Mouse (Mus musculus) cerebellum, postnatal 10 days (tissue): Measurements from ENCODE around the gene Nr3c2.

Source experiments
- DNase-seq, 2 experiments: peaks; one replicate each; pipeline ENCODE4 v3.0.0; 2021; ENCODE audit warnings: mixed read lengths in 2 of 2

Nr3c2 gene

DNA sequence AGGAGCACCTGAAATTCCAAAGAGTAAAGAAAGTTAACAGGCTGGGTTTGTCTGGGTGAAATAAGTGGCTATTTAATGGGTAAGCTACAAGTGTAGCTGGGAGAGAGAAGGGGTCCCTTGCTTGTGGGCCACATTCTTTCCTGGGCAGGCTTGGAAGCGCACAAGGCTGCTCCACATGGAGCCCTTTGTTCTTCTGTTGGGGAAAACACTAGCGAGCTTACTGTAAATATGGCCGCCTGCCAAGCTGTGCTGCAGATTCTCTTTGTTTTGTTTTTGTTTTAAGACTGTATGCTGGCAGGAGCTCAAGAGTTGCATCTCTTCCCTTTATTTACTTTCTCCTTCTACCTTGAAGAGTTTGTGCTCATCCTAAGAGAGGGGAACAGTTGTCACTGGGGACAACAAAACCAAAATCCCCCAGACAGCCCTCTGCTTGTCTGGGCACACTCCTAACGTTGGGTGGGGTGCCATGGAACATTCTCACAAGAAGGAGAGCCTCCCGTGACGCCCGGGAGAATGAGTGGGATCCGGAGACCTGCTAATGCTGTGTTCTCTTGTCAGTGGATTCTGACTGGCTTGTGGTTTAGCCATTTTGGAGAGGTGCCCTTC, 73.8 kb downstream of the Nr3c2 start:
- peak; percentile 30 to 37 for DNase-seq

DNA sequence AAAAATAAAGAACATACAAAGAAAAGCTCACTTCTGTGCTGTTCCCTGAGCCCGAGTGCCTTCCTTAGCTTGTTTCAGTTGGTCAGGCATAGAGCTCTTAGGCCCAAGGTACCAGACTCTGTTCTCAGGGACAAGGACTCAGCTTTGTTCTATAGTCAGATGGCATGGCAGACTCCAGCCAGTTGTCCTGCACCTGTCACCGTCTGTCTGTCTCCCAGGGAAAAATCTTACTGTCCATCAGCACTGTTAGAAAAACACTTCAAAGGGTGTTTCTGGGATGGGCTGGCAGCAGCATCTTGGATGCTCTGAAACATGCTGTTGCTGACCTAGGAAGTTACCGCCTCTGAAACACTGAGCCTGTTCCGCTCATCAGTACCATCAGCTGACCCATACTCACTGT, 78.7 kb downstream of the Nr3c2 start:
- no peak for DNase-seq

DNA sequence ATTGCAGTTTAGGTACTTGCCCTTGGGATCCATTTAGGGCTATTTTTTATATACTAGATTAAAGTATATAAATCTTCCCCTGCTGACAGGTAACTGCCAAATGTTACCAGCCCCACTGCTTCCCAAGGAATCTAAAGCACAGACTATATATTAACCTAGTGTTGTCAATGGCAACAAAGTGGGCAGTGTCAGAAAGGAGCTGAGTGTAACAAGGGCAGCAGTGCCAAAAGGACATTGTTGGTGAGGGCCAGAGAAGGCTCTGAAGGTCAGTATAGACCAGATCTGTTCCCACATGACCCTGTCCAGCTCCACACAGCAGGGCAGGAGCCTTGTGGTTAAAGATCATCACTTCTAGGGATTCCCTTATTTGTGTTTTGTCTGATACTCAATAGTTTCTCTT, 84.8 kb downstream of the Nr3c2 start:
- no peak for DNase-seq

DNA sequence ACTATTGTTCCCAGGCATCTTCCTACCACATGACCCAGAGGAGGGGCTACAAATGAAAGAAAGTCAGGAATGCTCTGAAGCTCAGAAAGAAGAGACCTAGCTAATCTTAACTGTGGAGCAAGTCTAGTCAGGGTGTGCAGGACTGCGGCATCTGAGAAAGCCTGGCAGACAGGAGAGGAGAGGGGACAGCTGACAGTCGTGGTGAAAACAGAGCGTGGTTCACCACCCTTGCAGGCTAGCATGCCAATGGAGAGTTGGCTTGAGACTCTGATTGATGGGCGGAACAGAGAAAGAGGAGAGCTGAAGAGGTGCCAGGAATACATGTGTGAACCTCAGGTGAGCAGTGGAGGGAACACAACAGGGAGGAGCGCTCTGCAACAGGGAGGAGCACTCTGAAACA, 85.6 kb downstream of the Nr3c2 start:
- peak; percentile 3 to 13 for DNase-seq

DNA sequence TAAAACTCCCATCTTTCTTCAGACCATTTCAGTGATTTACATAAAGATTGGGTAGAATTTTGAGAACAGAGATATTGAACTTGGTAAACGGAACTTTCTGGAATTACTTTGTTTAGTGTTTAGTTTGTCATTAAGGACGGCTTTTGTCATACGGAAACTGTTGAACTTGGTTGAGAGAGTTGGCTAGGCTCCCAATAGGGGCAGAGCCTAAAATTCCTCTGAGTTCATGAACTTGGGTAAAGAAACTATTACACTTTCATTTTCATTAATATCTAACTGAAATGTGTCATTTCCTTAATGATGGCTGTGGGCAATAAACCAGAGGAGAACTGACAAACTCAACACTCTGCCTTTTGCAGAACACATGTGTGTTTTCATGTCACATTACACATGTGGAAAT, 88.6 kb downstream of the Nr3c2 start:
- no peak for DNase-seq

DNA sequence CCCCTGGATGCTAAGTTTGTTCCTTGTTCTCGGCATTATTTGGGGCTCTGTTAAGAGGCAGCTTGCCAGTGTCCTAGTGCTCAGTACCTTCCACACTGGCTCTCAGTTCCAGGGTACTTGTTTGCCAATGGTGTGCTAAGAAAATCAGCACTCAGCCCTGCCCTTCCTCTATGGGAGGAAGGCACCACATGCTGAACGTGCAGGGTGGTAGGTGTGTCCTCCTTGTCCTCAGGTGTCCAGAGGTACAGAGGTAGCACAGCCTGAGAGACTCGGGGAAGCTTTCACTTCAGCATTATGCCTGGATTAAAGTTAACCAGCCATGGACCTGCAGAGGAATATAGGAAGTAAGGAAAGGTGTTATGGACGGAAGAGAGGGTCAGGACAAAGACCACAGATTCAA, 99.0 kb downstream of the Nr3c2 start:
- DNase-seq: no peak

DNA sequence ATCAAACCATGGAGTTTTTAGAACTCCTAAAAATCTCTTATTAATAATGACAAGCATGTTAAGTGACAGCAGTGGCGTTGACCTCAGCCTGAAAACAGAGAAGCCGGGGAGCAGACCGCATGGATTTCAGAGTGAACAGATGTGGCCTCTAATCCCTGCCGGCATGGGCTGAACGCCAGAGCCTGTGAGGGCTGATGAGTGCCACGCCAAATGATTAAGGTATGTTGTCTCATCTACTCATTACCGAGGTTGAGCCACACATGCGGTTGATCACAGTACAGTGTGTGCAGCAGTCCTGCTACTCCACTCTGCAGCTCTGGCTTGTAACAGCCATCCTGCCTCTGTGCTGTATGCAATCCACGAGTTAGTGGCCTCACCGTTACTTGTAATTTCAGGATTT, 110.2 kb downstream of the Nr3c2 start:
- peak; percentile 71 to 83 for DNase-seq

DNA sequence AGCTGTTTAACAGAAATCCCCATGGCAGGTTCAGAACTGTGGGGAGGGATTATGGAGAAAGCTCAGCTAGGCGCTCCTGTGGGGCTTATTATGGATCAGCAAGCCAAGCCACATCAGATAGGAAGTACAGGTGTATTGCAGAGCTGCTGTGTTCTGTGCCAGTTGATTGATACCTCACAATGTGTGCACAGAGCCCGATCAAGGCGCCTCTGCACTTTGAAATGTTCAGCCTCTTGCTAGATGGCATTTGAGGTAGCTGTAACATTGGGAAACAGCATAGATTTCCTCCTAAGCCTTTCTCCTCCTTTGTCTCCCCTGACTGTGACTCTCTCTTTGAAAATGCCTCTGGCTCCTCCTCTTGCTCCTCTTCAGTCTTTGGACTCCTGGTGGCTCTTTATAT, 112.7 kb downstream of the Nr3c2 start:
- DNase-seq: no peak

DNA sequence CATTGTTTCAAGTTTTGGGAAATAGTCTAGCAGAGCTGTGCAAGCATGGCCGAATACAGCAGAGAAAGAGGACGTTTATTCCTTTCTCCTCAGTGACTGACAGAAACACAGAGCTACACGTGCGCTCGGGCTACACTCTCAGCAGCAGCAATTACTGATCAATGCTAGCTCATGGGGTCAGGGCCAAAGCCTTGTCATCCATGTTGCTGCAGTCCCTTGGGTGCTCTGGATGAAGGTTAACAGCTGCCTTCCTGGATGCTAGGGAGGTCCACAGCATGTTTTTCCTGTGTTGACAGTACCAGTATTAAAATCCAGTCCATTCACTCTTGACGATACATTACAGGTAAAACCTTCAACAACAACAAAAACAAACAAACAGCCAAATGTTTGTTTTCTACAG, 113.4 kb downstream of the Nr3c2 start:
- DNase-seq: no peak

DNA sequence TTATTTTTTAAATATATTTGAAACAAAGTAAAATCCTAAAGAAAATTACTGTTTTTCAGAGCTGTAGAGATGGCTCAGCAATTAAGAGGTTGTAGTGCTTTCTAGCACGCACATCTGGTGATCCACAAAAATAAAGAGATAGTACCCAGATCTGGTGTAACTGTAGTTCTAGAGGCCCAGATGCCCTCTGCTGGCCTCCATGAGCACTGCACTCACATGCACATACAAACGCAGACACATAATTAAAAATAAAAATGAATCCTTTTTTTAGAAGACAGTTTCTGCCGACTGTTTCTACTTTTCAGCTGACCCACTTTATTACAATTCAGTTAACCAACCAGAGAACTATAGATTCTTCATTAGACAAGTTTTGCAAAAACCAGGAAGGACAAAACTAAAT, 117.5 kb downstream of the Nr3c2 start:
- DNase-seq: peak in 1 of 2 experiments; percentile 5

DNA sequence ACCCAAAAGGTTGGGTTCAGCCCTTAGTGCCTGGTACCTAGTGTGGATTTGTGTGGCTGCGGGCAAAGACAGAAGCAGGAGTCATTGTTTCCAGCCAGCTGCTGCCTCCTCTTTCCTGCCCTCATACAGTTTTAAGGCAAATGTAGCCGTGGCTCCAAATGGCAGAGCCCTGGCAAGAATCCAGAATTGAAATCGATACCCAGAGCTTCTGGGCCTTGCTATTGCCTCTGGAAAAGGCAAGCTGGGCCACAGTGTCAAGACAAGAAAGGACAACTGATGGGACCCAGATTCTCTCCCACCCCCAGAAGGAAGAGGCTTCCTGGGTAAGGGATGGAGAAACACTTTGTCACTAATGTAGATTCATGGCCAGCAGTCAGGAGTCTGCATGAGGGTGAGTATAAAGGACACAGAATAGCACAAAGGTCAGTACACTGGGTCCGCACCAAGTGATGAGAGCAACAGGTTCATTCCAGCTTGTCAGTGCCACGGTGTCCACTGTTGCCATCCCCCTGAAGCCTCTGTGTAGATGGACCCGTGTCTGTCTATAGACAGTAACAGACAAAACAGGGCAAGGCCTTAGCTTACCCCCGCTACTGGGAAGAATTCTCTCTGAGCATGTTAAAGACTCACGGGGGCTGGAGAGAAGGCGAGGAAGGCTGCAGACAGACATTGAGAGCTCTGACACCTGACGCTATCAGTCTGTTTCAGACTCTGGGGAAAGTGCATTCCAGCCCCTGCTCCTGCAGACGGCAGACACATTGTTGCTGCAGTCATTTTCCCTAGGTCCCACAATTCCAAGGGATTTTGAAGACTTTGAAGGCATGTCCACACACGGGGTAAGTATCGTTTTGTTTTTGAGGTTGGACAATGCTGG, 124.8 kb downstream of the Nr3c2 start:
- no peak for DNase-seq

DNA sequence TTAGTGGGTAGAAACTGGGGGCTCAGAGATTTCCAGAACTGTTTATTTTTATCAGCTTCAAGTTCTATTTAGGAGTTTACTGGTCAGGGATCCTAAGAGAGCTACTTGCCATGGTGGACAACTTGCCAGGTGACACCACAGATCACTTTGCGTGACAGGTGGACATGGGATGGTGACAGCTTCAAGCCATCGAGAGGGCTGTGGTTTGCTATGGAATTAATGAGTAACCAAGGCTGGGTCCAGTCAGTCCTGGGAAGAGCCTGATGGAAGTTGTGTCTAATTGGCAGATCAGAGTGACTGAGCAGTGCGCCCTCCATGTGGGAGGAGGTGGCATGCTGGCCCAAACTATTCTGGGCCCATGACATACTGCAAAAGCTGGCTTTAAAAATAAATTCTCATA, 132.0 kb downstream of the Nr3c2 start:
- no peak for DNase-seq

DNA sequence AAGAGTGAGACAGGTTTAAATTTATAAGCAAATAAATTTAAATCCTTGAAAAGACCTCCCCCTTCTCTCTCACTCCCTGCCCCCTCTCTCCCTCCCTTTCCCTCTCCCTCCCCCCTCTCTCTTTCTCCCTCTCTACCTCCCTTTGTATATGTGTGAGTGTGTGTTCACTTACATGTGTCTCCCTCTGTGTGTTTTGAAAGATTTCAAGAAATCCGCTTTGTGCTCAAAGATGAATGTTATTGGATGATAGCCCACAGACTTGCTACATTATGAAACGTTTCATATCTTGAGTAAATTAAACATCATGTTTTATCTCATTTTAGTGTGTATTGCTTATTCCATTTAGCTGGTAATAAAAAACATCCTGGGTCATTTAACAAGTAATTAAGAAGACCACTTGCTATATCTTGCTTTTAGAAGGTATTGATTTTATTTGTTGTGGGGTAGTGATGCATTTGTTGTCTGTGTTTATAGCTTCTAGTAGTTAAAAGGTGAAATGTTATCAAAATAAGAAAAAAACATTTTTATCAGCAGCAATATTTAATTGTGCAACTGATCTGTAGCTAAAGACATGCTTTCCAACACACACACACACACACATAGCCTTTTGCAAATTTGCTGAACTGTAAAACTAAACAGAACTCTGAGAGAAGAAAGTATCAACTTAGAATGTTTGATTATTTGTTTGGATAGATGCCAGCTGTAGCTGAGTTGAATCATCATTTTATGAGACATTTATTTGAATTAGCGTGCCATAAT, 134.6 kb downstream of the Nr3c2 start:
- DNase-seq: no peak

DNA sequence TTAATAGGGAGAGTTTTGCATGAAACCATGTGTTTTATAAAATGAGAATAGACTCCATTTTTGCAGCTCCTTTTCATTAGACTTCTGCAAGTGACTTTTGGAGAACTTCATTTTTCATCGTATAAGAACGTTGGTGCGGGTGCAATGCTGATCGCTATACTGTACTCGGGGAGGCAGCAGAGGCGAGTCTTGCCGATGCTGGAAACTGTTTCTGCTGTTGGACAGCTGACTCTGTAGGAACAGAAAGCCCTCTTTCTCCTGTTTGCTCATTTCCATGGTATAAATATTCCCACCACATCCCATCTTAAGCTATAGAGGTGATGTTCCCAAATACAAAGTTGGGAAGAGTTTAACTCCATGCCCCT, 135.2 kb downstream of the Nr3c2 start:
- no peak for DNase-seq

DNA sequence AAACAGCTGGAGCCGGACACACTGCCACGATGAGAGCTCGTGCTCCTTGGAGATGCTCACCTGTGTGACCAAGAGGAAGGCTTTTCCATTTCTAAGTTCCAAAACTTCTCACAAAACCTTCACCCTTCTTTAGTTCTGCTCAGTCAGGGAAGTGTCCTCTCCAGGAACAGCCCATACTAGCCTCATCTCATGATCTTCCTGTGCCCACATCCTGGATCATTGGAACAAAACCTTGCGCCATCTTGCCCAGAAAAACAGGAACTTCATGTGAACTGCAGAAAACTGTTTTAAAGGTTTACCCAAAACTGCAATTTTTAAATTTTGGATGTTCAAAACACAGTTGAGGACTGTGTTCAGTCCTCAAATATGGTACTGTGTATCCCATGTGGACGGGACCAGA, 142.0 kb downstream of the Nr3c2 start:
- DNase-seq: no peak

DNA sequence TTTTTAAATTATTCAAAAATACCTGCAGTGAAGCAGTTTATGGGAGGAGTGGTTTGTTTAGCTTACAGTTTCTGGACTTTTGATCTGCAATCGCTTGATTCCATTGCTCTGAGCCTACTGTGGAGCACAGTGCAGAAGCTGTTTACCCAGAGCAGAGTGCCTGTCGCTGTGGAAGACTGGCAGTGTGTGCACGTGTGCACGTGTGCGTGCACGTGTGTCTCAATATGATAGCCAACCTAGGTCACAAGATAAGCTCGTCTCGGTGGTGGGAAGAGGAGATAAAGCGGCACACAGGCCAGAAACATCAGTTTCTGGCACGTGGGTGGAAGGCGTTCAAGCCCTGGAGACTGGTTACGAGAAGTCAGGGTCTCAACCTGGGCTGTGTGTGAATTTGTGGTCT, 145.6 kb downstream of the Nr3c2 start:
- DNase-seq: no peak

DNA sequence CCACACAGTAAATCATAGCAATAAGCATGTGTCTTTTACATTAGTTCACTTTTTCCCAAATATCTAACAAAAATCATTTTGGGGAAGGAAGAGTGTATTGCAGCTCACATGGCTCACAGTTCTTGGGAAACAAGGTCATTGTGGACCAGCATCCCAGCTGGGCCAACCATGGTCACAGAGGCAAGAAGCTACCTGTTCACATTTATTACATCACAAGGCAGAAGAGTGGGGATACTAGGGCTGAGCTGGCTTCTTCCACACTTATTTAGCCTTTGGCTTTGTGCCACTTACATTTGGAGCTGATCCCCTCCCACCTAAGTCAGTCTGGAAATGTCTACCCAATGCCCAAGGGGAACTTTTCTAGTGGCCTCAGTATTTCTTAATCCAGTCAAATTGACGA, 146.5 kb downstream of the Nr3c2 start:
- peak in 1 of 2 experiments; percentile 7 for DNase-seq

DNA sequence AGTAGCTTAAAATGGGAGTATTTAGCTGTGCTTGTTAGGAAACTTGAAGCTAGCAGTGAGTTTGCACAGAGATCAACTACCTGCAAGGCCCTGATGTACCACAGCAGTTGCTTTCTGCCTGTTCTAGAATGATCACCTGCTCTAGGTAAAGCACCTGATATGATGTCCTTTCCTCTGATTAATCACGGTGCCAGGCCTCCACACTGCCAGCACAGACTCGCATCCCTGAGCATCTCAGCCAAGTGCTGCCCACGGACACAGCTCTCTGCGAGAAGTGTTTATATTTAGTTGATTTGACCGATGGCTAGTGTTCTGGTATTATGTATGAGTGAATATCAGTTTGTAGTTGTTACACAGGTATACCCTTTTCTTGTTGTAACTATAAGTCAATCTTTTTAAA, 147.0 kb downstream of the Nr3c2 start:
- DNase-seq: peak; percentile 5 to 11

DNA sequence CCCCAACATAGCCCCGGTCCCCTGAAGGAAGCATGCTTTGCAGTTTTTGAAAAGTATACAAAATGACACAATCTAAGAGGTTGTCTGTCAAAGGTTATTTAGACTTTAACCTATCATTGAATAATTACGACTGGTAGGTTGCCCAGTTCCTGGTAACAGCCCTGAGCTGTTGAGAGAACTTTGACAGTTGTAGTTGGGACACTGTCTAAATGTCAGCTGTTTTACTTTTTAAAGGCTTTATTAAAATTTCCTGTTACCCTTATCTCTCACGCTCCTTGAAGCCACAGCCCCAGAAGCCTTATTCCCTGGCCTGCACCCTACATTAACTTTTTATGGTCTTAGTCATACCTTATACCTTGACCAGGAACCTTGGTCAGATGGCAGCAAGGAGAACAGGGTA, 147.5 kb downstream of the Nr3c2 start:
- DNase-seq: no peak

DNA sequence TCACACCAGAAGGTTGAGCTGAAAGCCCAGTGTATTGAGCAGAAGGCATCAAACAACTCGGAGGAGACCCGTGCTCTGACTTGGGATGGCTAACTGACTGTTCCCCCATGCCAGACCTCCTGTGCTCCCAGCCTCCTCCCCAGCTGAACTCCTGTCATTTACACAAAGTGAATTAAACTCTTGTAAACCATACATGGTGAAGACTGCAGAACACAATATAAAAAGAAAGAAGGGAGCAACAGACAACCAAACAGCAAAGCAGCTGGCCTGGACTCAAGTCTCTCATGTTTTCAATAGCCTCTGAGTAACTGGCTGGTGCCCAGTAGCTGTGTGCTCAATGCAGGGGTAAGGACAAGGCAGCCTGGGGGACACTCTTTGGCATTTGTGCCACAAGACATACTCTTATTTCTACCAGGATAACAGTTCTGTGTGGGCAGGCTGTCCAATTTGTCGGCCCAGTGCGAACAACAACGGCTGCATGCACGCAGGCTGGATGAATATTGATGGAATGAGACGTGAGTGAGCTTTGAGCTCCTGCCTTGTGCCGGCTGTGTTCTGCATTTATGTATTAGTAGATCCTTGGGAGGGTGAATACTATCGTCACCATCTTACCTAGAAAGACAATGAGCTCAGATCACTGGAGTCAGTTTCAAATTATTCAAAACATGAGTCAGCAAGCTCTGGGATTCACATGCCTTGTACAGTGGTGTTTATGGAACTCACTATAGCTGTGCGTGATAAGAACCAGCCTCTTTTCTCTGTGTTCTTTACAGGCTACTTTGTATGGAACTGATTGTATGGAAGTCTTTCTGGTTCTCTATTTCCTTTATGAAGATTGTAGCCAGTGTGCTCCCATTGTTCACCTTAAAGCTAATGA, 152.4 kb downstream of the Nr3c2 start:
- DNase-seq: peak; percentile 15 to 44

DNA sequence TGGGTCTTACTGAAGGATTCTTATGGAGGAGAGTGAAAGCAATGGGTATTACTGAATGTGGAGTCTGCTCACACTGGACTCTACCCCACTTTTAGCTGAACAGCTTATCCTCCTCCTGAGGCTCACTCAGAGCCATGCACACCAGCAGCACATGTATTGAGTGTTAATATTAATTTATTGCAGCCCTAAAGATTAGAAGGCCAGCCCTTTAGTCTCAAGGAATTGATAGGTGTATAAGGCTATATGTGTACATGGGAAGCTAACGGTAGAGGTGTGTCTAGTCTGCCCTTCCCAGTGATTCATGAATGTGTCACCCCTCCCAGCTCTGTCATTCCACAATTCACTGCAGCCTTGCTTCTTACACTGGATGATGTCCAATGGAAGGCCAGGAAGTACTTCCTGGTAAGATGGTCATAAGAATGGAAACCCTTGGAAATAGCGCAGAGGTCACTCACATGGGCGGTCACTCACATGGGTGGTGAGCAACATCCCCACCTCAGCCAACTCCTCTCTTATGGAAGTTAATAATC, 156.3 kb downstream of the Nr3c2 start:
- no peak for DNase-seq

DNA sequence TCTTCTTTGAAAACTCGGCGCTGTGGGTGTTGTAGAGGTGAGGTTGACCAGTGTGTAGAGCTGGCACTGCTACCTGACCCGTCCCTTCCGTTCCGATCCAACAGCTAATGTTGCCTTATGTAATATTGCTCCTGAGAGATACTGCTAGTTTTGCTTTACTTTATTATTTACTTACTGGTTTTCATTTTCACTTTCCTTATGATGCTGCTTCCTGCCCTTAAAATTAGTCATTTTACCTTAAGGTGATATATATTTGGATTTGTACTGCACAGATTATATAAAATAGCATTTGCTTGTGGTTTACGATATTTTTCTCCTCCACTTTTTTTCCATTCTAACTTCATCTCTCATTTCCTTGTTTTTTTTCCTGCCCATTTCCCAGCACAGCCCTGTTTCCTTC, 157.6 kb downstream of the Nr3c2 start:
- no peak for DNase-seq

DNA sequence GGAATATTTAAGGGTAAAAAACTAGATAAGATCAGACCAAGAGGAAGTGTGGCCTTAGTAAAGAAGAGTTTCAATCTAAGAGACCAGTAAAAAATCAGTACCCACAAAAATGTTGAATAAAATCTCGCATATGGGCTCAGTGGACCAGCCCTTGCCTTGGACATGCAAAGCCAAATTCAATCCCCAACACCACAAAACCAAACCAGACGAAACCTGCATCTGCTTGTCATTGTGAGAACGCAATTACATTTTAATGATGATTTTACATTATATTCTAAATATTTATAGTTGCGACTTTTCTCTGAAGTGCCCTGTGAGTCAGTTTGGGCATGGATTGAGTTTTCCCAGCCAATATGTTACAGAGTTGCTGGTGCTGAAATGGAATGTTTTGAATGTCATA, 183.4 kb downstream of the Nr3c2 start:
- no peak for DNase-seq
